Mouse (Mus musculus) cerebellum, postnatal 14 days (tissue): Measurements from ENCODE around the gene Kifc3.

Experiments used
- DNase-seq, 2 experiments: peaks; one replicate each; pipeline ENCODE4 v3.0.0; 2021; ENCODE audit warnings: mixed read lengths in 2 of 2

Gene Kifc3

DNA sequence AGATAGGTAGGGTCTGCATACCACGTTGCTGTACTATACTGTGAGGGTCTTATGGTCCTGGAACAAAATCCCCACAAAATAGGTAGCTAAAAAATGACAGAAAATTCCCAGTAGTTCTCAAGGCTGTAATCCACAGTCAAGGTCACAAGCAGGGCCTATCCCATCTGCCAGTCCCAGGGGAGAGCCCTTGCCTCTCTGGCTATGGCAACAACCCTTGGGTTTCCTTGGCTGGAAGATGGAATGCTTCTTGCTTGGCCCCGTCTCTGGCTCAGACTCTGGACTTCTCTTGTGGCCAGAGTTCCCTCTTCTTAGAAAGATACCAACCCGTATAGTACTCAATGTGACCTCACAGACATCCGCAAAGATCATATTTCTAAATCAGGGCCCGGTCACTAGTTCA lies 47.3 kb downstream of the Kifc3 start:
- no peak for DNase-seq

GRCm38 (mm10) chr8:95154654-95155053 lies 48.0 kb downstream of the Kifc3 start:
- no peak for DNase-seq

DNA sequence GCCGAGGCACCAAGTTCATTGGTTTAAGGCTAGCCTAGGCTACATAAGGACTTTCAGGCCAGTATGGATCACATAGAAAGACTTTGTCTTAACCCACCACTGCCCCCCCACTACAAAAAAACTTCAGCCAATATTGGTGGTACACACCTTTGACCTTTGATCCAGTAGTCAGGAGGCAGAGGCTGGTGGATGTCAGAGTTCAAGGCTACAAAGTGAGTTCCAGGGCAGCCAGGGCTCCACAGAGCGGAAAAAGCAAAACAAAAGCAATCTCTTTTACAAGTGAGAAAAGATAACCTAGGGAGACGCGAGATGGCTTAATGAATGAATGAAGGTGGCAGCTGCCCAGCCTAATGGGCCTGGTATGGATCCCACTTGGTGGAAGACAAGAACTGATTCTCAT lies 48.6 kb downstream of the Kifc3 start:
- DNase-seq: no peak

GRCm38 (mm10) chr8:95150608-95151007 lies 52.0 kb downstream of the Kifc3 start:
- no peak for DNase-seq

GRCm38 (mm10) chr8:95149426-95149825 lies 53.2 kb downstream of the Kifc3 start:
- no peak for DNase-seq

DNA sequence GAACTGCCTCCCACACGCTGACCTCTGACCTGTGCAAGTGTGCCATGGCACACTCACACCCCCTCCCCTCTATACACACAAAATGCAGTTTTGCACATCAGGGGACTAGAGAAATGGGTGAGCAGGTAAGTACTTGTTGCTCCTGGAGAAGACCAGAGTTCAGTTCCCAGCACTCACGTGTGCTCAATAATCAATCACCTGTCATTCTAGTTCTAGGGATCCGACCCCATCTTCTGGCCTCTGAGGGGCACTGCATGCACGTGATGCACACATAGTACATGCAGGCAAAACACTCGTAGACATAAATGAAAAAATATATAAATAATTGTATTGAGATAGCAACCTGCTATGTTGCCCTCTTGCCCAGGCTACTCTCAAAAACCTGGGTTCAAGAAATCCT lies 55.8 kb downstream of the Kifc3 start:
- DNase-seq: no peak

DNA sequence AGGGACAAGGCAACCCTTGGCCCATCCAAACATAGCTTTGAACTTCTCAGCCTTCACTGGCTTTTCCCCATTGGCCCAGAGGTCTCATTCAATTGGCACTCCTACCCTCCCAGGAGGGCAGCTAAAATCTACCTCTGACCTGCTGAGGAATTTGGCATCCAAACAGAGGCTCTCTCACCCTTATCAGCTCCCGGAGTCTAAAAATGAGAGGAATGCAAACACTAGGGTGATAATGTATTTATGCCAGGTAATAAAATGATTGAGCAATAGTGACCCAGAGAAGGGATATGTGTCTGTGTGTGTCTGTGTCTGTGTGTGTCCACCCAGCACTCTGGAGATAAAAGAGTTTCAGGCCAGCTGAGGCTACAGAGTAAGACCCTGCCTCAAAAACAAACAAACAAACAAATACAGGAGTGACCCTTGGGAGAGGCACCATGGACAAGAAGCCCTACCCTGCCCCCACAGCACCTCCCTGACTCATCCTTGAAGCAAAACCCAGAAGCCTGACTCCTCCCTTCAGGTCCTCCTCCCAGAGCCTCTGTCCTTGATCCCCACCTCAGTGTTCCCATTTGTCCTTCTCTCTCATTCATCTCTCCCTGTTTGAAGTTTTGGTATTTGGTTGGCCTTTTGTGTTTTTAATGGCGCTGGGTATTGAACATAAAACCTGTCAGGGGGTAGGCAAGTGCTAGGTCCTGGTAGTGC lies 56.4 kb downstream of the Kifc3 start:
- no peak for DNase-seq

DNA sequence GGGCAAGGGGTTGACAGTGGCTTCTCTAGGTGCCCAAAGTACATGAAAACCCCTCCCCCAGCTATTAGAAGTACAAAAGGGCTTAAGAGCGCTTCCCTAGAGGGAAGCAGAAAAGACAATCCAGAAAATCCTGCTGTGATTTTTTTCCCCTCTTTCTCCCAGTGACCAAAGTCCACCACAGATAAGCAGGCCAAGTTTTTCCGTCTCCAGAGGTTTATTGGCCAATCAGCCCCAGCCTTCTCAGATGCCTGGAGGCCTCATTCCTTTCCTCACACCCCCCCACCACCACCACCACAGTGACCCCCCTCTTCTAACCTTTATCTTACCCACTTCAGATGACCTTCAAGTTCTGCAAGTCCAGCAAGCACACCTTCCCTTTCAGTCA lies 58.0 kb downstream of the Kifc3 start:
- no peak for DNase-seq

DNA sequence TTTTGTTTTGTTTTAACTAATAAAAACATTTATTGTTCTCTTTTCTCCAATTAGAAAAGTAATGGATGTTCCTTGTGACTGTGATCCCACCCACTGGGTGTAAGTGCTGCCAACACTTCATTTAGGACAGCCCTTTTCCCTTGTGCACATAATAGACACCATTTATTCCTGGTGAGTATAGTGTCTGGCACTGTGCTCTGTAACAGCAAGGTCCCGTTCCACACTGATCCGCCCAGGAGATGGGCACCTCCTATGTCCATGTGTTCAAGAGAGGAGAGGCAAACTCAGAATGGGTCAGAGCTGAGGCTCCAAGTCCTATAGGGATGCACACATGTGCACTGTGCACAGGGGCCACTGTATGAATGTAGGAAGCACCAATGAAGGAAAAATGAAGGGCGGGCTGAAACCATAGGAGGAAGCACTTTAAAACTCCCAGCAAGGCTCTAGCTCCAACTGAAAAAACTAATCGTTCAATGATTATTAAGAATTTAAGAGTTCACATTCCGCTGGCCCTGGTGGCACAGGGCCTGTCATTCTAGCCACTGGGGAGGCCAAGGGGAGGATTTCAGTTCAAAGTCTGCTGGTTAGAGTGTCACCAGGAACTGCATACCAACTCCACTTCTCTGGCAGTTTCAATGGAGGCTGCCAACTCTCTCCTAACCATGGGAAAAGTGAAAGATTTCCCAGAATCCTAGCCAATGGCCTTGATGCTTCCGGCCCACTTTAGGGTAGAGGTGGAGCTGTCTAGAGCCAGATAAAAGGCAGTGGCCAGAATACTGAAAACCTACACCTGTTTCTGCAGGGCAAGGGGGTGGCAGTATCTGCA lies 58.6 kb downstream of the Kifc3 start:
- DNase-seq: no peak

- peak; percentile 33 to 40 for DNase-seq
These were observed 59.4 kb downstream of the Kifc3 start for GRCm38 (mm10) chr8:95142985-95143804.

GRCm38 (mm10) chr8:95142075-95142831 lies 60.4 kb downstream of the Kifc3 start:
- DNase-seq: peak; percentile 84 to 87

DNA sequence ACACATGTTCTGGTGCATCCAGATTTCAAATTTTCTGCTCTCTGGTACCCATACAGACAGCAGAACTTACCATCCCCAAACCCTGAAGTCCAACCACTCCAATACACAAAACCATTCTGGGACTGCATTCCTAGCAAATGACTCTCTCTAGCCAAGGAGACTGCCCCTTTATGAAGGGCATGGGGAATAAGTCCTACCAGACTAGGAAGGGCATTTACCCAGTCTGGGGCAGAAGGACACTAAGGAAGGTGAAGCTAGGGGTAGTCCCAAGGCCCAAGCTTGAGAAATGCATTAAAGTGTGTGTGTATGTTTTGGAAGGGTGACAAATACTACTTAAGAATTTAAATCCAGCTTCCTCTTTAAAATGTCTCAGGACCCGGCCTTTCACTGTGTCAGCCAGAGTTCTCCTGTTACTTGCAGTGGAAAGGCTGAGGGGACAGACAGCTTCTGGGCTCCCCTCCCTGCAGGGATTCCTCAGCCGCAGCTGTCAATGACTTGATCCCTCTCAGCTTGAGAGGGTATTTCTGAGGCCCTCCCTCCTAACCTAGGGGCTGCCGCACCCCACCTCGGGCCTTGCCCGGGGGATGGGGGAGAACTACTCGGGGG lies 61.0 kb downstream of the Kifc3 start:
- no peak for DNase-seq

DNA sequence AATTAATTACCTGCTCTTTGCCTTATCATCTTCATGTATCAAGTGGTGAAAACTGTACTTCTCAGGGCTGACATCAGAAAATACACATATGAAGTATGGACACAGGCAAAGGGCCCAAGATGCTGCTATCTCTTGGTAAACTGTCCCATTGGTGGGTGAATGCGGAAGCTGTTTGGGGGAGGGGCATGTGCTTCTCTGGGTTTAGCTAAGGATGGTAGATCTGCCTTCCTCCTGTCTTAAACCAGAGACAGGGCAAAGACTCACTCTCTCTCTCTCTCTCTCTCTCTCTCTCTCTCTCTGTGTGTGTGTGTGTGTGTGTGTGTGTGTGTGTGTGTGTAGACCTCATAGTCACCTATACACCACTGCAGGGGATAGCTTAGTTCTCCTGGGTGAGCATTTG lies 61.6 kb downstream of the Kifc3 start:
- no peak for DNase-seq

GRCm38 (mm10) chr8:95140555-95140954 lies 62.1 kb downstream of the Kifc3 start:
- no peak for DNase-seq

GRCm38 (mm10) chr8:95139051-95139365 lies 63.6 kb downstream of the Kifc3 start:
- no peak for DNase-seq

- peak; percentile 35 to 56 for DNase-seq
These were observed 64.1 kb downstream of the Kifc3 start for GRCm38 (mm10) chr8:95138341-95139050.

DNA sequence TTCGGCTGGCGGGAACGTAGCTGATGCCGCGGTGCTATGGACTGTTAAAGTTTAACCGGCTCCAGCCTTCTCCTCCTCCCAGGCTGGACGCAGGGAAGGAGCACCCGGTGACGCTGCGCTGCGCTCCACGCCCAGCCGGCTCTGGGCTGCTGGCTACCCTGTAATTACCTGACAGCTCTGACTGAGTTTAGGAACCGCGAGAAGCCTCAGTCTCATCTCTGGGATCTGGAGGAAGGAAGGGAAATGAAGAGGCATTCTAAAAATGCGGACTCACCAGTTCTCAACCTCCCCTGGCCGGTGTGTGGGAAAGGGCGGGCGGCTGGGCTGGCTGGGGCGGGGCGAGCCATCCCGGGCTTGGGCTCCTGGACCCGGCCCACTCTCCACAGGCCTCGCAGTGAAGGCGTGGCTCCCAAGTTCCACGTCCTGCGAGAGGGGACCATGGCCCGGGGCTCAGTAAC lies 64.9 kb downstream of the Kifc3 start:
- DNase-seq: peak; percentile 28

- DNase-seq: no peak
These were observed 65.4 kb downstream of the Kifc3 start for GRCm38 (mm10) chr8:95137201-95137600.

- no peak for DNase-seq
These were observed 66.4 kb downstream of the Kifc3 start for GRCm38 (mm10) chr8:95136218-95136617.

- no peak for DNase-seq
These were observed 67.4 kb downstream of the Kifc3 start for GRCm38 (mm10) chr8:95135242-95135641.

GRCm38 (mm10) chr8:95134186-95134585 lies 68.4 kb downstream of the Kifc3 start:
- no peak for DNase-seq

DNA sequence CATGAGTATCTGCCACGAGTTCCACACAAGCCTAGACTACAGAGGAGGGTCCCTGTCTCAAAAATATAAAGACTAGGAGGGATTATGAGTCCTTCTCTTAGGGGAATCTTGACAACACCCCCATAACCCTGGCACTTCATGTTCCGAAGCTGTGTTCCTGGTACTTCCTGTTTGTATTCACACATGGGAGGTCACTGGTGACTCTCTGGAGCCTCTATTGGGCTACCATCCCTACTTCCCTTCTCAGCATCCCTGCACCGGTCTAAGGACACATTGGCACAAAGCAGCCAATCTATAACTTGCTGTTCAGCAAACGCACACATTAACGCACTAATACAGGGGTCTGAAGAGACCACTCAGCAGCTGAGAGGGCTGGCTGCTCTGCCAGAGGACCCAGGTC lies 70.6 kb downstream of the Kifc3 start:
- DNase-seq: no peak
